Mouse (Mus musculus) neural tube, embryonic 10.5 days (tissue): ENCODE results near the gene Olfr67.
"Not testable (repeated sequence)": the region's sequence is repeated elsewhere in the genome, so short reads cannot be mapped to it uniquely, and the experiment has no call there.

Experiments
- DNase-seq: peaks from one replicate; pipeline ENCODE4 v3.0.0-alpha.2; 2017; ENCODE audit warnings: low spot score; ENCODE audit errors: extremely low spot score

The Olfr67 gene

DNA sequence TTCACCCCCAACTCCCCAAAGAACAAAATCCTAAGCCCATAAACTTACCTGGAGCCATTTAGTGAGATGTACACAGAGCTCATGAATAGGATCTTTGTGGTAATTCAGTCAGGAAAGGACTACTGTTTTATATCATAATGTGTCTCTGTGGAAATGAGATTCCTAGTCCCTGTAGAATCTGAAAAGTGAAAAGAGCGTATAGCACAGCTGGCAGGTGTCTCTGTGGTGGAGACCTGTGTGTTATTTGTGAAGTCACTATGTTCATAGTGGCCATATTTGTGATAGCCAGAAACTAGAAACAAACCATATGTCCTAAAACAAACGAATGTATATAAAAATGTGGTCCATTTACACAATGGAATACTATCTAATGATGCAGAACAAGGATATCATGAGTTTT is 20.1 kb downstream of the Olfr67 start, which contains the start of gene Olfr69:
TSS of gene Olfr69 (minus strand) at position 101 of the 400 bp plus-strand sequence.
- no peak for DNase-seq

- not testable (repeated sequence) for DNase-seq
Measured at GRCm38 (mm10) chr7:103767687-103768086, 23.9 kb downstream of the Olfr67 start.

GRCm38 (mm10) chr7:103762212-103762611 is 29.4 kb downstream of the Olfr67 start:
- not testable (repeated sequence) for DNase-seq

GRCm38 (mm10) chr7:103757233-103757632 is 34.4 kb downstream of the Olfr67 start, which contains the start of gene Olfr630:
TSS of gene Olfr630 (minus strand) at chr7:103757333.
- DNase-seq = no peak

GRCm38 (mm10) chr7:103744843-103745242 is 46.8 kb downstream of the Olfr67 start, which contains the start of gene Olfr629:
TSS of gene Olfr629 (minus strand) at chr7:103744943.
- no peak for DNase-seq
